Mouse (Mus musculus): ENCODE data around the gene Mlh3.
A peak's percentile ranks its signal among the peaks of the same experiment; 100 is the strongest.

Mlh3 gene

GRCm38 (mm10) chr12:85280845-85281651 lies 10.6 kb upstream of the Mlh3 start:
- DNase-seq, result no peak

- DNase-seq, result peak; percentile 97
Measured at GRCm38 (mm10) chr12:85280105-85280844, 9.9 kb upstream of the Mlh3 start.

- DNase-seq, result no peak
Measured at GRCm38 (mm10) chr12:85279396-85280080, 9.1 kb upstream of the Mlh3 start.

GRCm38 (mm10) chr12:85278919-85279318 lies 8.5 kb upstream of the Mlh3 start:
- no peak for DNase-seq

- DNase-seq, result no peak
Measured at GRCm38 (mm10) chr12:85276273-85276672, 5.9 kb upstream of the Mlh3 start.

- DNase-seq, result no peak
Measured at GRCm38 (mm10) chr12:85273508-85273907, 3.1 kb upstream of the Mlh3 start.

GRCm38 (mm10) chr12:85271843-85272206 lies 1.4 kb upstream of the Mlh3 start:
- no peak for DNase-seq

GRCm38 (mm10) chr12:85271132-85271842 lies 888 bp upstream of the Mlh3 start:
- no peak for DNase-seq

- DNase-seq, result no peak
Measured at GRCm38 (mm10) chr12:85269821-85270220, 578 bp downstream of the Mlh3 start.

- no peak for DNase-seq
Measured at GRCm38 (mm10) chr12:85266248-85266647, 4.2 kb downstream of the Mlh3 start.

GRCm38 (mm10) chr12:85264940-85265339 lies 5.5 kb downstream of the Mlh3 start:
- no peak for DNase-seq

- DNase-seq, result no peak
Measured at GRCm38 (mm10) chr12:85264531-85264930, 5.9 kb downstream of the Mlh3 start.

GRCm38 (mm10) chr12:85263190-85263589 lies 7.2 kb downstream of the Mlh3 start:
- DNase-seq, result no peak

GRCm38 (mm10) chr12:85262489-85262888 lies 7.9 kb downstream of the Mlh3 start:
- DNase-seq, result no peak

GRCm38 (mm10) chr12:85257008-85257639 lies 13.3 kb downstream of the Mlh3 start:
- no peak for DNase-seq

GRCm38 (mm10) chr12:85256074-85256751 lies 14.2 kb downstream of the Mlh3 start:
- DNase-seq, result no peak

- DNase-seq, result no peak
Measured at GRCm38 (mm10) chr12:85252083-85252482, 18.3 kb downstream of the Mlh3 start.

GRCm38 (mm10) chr12:85237553-85237952 lies 32.8 kb downstream of the Mlh3 start:
- DNase-seq, result no peak

GRCm38 (mm10) chr12:85233376-85234358 lies 36.7 kb downstream of the Mlh3 start:
- DNase-seq, result no peak

GRCm38 (mm10) chr12:85227876-85228599 lies 42.4 kb downstream of the Mlh3 start:
- no peak for DNase-seq

Data from kidney, adult 11 months (tissue).